Mouse (Mus musculus): ENCODE results near the gene Cdc20b.

Cdc20b gene

DNA sequence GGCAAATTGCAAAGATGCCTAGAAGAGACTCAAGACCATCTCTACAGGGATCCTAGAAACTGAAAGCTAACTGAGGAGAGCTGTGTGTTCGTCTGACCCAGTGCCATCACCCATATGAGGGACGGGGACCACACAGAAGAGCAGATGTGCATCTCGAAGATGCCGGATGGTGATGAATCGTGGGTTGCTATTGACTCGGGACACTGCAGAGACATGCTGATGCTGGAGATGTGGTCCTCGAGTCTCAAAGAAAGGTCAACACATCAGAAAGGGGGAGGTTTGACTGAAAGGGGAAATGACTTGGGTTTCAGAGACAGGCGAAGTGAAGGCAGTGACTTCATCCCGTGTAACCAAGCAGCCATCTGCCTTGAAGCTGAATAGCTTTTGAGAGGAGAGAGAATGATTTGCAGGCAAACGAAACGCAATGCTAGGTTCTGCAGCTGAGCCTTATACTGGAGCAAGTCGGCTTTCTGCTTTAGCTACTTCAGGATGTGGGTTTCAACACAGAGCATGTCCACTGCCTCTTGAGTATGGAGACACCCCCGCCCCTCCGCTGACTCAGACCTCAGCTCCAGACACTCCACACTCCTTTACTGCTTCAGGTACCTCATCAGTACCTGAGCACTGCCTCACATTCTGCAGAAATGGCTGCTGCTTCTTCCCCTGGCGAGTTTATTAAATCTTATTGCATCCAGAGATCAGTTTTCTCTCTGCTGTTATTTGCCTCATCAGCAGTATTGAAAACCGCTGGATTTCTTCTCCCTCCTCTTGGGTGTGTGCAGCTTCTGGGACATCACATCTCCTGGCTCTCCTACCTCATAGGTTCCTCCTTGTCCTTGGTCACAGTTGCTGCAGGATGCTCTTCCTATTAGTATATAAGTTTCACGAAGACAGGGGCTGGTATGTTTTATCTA, 85.7 kb downstream of the Cdc20b start:
- no peak for TF ChIP-seq GATA4 (IDR thresholded peaks at IDR 0.05; ENCODE audit: insufficient replicate concordance, low read length)

- TF ChIP-seq GATA4 (IDR thresholded peaks at IDR 0.05; ENCODE audit: insufficient replicate concordance, low read length) = no peak
Observed at GRCm38 (mm10) chr13:113121326-113121725, 86.4 kb downstream of the Cdc20b start.

- TF ChIP-seq GATA4 (IDR thresholded peaks at IDR 0.05; ENCODE audit: insufficient replicate concordance, low read length) = no peak
Observed at GRCm38 (mm10) chr13:113129974-113130373, 95.1 kb downstream of the Cdc20b start.

GRCm38 (mm10) chr13:113139597-113139996, 104.7 kb downstream of the Cdc20b start:
- no peak for TF ChIP-seq GATA4 (IDR thresholded peaks at IDR 0.05; ENCODE audit: insufficient replicate concordance, low read length)
